Mouse (Mus musculus) spleen, postnatal 36 days (tissue): ENCODE results near the gene Olfr1499.
"Not testable (repeated sequence)": the region's sequence is repeated elsewhere in the genome, so short reads cannot be mapped to it uniquely, and the experiment has no call there.

ENCODE experiments used
- DNase-seq, 2 experiments: peaks; one replicate each; pipeline ENCODE4 v3.0.0; 2022; ENCODE audit warnings: low spot score in 2 of 2, mixed read lengths in 1 of 2

Olfr1499 gene

GRCm38 (mm10) chr19:13819347-13819746, at the start of gene Olfr1499:
TSS of gene Olfr1499 (minus strand) at chr19:13819447.
- no peak for DNase-seq

- DNase-seq = no peak
Observed at GRCm38 (mm10) chr19:13861495-13861894, 42.2 kb upstream of the Olfr1499 start, which contains the start of gene Olfr1502. TSS of gene Olfr1502 (plus strand) at chr19:13861795.

- DNase-seq = not testable (repeated sequence)
Observed at GRCm38 (mm10) chr19:13850592-13850991, 31.3 kb upstream of the Olfr1499 start, which contains the start of gene Olfr1501. TSS of gene Olfr1501 (minus strand) at chr19:13850692.

- DNase-seq = no peak
Observed at GRCm38 (mm10) chr19:13830388-13830787, 11.1 kb upstream of the Olfr1499 start, which contains the start of gene Olfr1500. TSS of gene Olfr1500 (minus strand) at chr19:13830488.

GRCm38 (mm10) chr19:13828447-13828846, 9.2 kb upstream of the Olfr1499 start:
- DNase-seq = no peak

GRCm38 (mm10) chr19:13820847-13821246, 1.6 kb upstream of the Olfr1499 start:
- DNase-seq = no peak

- DNase-seq = no peak
Observed at GRCm38 (mm10) chr19:13818827-13819226, 420 bp downstream of the Olfr1499 start.

GRCm38 (mm10) chr19:13812823-13813222, 6.4 kb downstream of the Olfr1499 start:
- no peak for DNase-seq

- DNase-seq = not testable (repeated sequence)
Observed at GRCm38 (mm10) chr19:13805486-13805885, 13.8 kb downstream of the Olfr1499 start.

GRCm38 (mm10) chr19:13798102-13798501, 21.1 kb downstream of the Olfr1499 start, which contains the start of gene Olfr1497:
TSS of gene Olfr1497 (minus strand) at chr19:13798202.
- no peak for DNase-seq

- DNase-seq = no peak
Observed at GRCm38 (mm10) chr19:13777578-13777977, 41.7 kb downstream of the Olfr1499 start, which contains the start of gene Olfr1496. TSS of gene Olfr1496 (plus strand) at chr19:13777878.

- DNase-seq = no peak
Observed at GRCm38 (mm10) chr19:13768565-13769276, 50.5 kb downstream of the Olfr1499 start.

GRCm38 (mm10) chr19:13764306-13764705, 54.9 kb downstream of the Olfr1499 start, which contains the start of gene Olfr1495:
TSS of gene Olfr1495 (plus strand) at chr19:13764606.
- DNase-seq = no peak
